Mouse (Mus musculus): ENCODE data around the gene Lsm12. TPM values are rescaled to one million over a fixed set of nuclear protein-coding genes. Genes with fewer than 3 reads are reported as not detected.
A peak's percentile ranks its signal among the peaks of the same experiment; 100 is the strongest.

Lsm12 gene
- polyA plus RNA-seq, 1 experiment = 36.1 TPM

DNA sequence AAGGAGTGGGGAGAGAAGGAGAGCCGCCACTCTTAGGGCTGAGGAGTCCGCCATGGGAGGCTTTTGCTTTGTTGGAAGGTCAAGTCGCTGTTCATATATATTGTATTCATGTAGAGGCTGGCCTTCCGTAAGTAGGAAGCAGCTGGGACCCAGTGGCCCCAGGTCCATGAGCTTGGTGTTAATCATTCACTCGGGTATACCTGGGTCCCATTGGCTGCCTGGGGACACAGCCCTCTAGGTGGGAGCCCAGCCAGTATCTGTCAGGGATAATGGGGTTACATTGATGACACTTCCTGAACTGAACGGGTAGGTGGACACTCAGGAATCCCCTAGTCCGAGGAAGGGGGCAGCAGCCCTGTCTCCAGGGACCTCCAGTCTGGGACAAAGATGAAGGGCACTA, 42.7 kb downstream of the Lsm12 start:
- 76% methylated on average over 7 of the region's 7 CpGs for WGBS
- no peak overlapping the region for H3K27ac ChIP-seq (ENCODE audit: control insufficient read depth, insufficient read depth, low read length)
- no peaks in the 10 kb centered on the region for H3K4me1 ChIP-seq (replicated peaks; ENCODE audit: control insufficient read depth, insufficient read depth, low read length)
- peaks cover 14% of the 10 kb centered on the region for H3K27me3 ChIP-seq (ENCODE audit: control insufficient read depth, insufficient read depth, low read length)
- no peak for DNase-seq
- no peaks in the 10 kb centered on the region for H3K36me3 ChIP-seq (ENCODE audit: control insufficient read depth, insufficient read depth, low read length)
- TF ChIP-seq CTCF (IDR thresholded peaks at IDR 0.05; ENCODE audit: borderline replicate concordance, control insufficient read depth, extremely low read depth, insufficient read depth, low read length, poor library complexity) (no peak), POLR2A (IDR thresholded peaks at IDR 0.05; ENCODE audit: control insufficient read depth, extremely low read depth, insufficient read depth, low read length, poor library complexity) (no peak)
- no peak overlapping the region for H3K4me3 ChIP-seq (ENCODE audit: control insufficient read depth, insufficient read depth, low read length)

DNA sequence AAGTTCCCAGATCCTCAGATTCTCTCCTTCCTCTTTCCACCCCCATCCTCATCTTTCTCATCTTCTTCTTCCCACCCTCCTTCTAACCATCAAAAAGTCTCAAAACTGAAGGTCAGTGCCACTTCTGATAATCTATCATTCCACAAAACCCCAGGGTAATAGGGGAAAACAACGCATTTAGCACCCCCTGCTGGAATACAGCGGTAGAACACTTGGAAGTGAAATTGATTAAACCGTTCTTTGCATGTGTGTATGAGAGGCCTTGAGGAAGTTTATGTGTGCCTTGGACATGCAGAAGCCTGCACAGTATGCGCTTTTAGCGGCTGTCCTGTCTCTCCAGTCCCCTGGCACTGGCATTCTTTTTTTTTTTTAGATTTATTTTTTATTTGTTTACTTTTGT, 44.6 kb downstream of the Lsm12 start:
- no peaks in the 10 kb centered on the region for H3K4me1 ChIP-seq (replicated peaks; ENCODE audit: control insufficient read depth, insufficient read depth, low read length)
- no peak overlapping the region for H3K27ac ChIP-seq (ENCODE audit: control insufficient read depth, insufficient read depth, low read length)
- TF ChIP-seq POLR2A (IDR thresholded peaks at IDR 0.05; ENCODE audit: control insufficient read depth, extremely low read depth, insufficient read depth, low read length, poor library complexity) (no peak), CTCF (IDR thresholded peaks at IDR 0.05; ENCODE audit: borderline replicate concordance, control insufficient read depth, extremely low read depth, insufficient read depth, low read length, poor library complexity) (no peak)
- DNase-seq = peak; percentile 59
- no peak overlapping the region for H3K4me3 ChIP-seq (ENCODE audit: control insufficient read depth, insufficient read depth, low read length)
- 2% methylated on average over 5 of the region's 5 CpGs for WGBS
- no peaks in the 10 kb centered on the region for H3K36me3 ChIP-seq (ENCODE audit: control insufficient read depth, insufficient read depth, low read length)
- H3K27me3 ChIP-seq (ENCODE audit: control insufficient read depth, insufficient read depth, low read length) = peaks cover 8% of the 10 kb centered on the region

DNA sequence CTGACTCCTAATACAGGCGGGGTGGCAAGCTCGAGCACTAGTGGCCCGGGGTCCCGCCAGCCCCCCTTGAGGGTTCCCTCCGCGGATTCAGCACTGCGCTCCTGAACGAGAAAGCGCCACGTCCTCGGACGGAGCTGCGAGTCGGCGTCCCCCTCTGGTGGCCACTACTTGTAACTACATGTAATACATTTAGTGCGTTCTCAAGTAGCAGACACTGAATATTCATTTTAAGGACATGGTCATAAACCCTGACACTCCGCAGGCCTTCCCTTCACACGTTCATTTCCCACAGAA, 46.7 kb downstream of the Lsm12 start:
- DNase-seq = peak; percentile 55
- no peak overlapping the region for H3K4me3 ChIP-seq (ENCODE audit: control insufficient read depth, insufficient read depth, low read length)
- H3K27ac ChIP-seq (ENCODE audit: control insufficient read depth, insufficient read depth, low read length) = no peak overlapping the region
- no peak for TF ChIP-seq POLR2A (IDR thresholded peaks at IDR 0.05; ENCODE audit: control insufficient read depth, extremely low read depth, insufficient read depth, low read length, poor library complexity)
- peak; percentile 81 for TF ChIP-seq CTCF (IDR thresholded peaks at IDR 0.05; ENCODE audit: borderline replicate concordance, control insufficient read depth, extremely low read depth, insufficient read depth, low read length, poor library complexity)
- no peaks in the 10 kb centered on the region for H3K36me3 ChIP-seq (ENCODE audit: control insufficient read depth, insufficient read depth, low read length)
- 1% methylated on average over 18 of the region's 18 CpGs for WGBS
- H3K4me1 ChIP-seq (replicated peaks; ENCODE audit: control insufficient read depth, insufficient read depth, low read length) = no peaks in the 10 kb centered on the region
- H3K27me3 ChIP-seq (ENCODE audit: control insufficient read depth, insufficient read depth, low read length) = no peaks in the 10 kb centered on the region; the same call in 1 of the 2 replicates

DNA sequence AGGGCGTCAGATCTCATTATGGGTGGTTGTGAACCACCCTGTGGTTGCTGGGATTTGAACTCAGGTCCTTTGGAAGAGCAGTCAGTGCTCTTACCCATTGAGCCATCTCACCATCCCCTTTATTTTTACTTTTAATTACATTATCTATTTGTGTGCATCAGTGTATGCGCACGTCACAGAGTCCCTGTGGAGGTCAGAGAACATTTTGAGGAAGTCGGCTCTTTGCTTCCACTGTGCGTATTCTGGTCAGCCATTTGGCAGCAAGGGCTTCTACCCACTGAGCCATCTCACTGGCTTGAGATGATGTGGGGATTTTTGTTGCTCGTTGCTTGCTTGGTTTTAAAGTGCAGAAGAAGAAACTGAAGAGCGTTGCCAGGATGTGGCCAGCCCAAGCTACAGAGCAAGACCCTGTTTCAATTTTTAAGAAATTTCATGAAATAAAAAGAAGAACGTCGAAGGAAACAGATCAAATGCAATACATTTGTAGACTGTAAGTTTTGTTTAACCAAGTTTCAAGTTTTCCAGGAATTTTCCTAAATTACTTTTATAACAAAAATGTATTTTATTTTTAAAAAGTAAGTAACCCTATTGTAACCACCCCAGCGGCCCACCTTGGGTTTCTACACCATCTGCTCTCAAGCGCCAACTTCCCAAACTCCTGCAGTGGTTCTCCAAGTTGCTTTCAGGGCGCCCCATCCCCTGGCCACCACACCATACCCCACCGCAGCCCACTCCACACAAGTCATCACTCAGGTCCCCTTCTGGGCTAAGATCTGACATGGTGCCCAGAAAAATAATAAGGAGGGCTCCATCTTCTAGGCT, 47.3 kb downstream of the Lsm12 start:
- WGBS = 23% methylated on average over 13 of the region's 13 CpGs

DNA sequence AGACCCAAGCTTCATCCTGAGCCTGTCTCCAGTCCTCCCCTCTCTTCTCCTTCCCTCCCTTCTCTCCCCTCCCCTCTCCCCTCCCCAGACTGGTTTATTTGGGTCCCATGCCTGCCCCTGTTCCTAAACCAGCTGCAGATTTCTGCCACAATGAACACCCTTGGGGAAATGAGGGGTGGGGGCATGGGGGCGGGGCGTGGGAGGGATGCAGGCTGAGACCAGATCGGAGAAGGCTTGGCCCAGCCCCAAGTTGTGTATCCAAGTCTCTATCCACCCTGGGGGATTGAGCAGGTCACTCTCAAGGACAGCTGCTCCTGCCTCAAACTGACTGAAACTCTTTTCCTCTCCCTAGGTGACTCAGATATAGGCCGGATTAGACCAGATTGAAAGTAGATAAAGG, 50.6 kb downstream of the Lsm12 start:
- WGBS = 48% methylated on average over 4 of the region's 4 CpGs
- TF ChIP-seq CTCF (IDR thresholded peaks at IDR 0.05; ENCODE audit: borderline replicate concordance, control insufficient read depth, extremely low read depth, insufficient read depth, low read length, poor library complexity) (no peak), POLR2A (IDR thresholded peaks at IDR 0.05; ENCODE audit: control insufficient read depth, extremely low read depth, insufficient read depth, low read length, poor library complexity) (no peak)
- H3K4me3 ChIP-seq (ENCODE audit: control insufficient read depth, insufficient read depth, low read length) = no peak overlapping the region
- H3K27me3 ChIP-seq (ENCODE audit: control insufficient read depth, insufficient read depth, low read length) = no peaks in the 10 kb centered on the region; the same call in 1 of the 2 replicates
- no peak for DNase-seq
- H3K27ac ChIP-seq (ENCODE audit: control insufficient read depth, insufficient read depth, low read length) = no peak overlapping the region
- H3K4me1 ChIP-seq (replicated peaks; ENCODE audit: control insufficient read depth, insufficient read depth, low read length) = no peaks in the 10 kb centered on the region
- no peaks in the 10 kb centered on the region for H3K36me3 ChIP-seq (ENCODE audit: control insufficient read depth, insufficient read depth, low read length)

More for the DNA sequence above, 47.3 kb downstream of the Lsm12 start:
- Histone ChIP-seq H3K27ac (ENCODE audit: control insufficient read depth, insufficient read depth, low read length) (no peak overlapping the region), H3K4me1 (replicated peaks; ENCODE audit: control insufficient read depth, insufficient read depth, low read length) (no peaks in the 10 kb centered on the region), H3K36me3 (ENCODE audit: control insufficient read depth, insufficient read depth, low read length) (no peaks in the 10 kb centered on the region), H3K27me3 (ENCODE audit: control insufficient read depth, insufficient read depth, low read length) (no peaks in the 10 kb centered on the region; the same call in 1 of the 2 replicates), H3K4me3 (ENCODE audit: control insufficient read depth, insufficient read depth, low read length) (no peak overlapping the region)
- no peak for DNase-seq
- TF ChIP-seq POLR2A (IDR thresholded peaks at IDR 0.05; ENCODE audit: control insufficient read depth, extremely low read depth, insufficient read depth, low read length, poor library complexity) (no peak), CTCF (IDR thresholded peaks at IDR 0.05; ENCODE audit: borderline replicate concordance, control insufficient read depth, extremely low read depth, insufficient read depth, low read length, poor library complexity) (no peak)

DNA sequence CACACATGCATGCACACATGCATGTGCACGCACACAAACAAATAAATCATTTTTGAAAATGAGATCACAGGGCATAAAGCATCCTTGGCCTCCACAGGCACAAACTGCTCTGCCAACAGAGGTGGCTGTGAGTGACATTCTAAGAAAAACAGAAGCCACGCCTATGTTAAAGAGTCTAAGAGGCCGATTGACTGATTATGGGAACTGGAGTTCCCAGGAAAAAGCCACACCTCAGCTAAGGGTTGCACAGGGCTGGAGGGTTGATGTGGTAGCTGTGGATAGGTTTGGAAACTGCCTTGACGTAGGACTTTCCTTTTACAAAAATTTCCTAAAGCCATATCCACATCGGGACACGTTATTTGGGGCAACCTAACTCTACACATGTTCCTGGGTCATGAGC, 67.7 kb downstream of the Lsm12 start:
- Histone ChIP-seq H3K27me3 (ENCODE audit: control insufficient read depth, insufficient read depth, low read length) (no peaks in the 10 kb centered on the region), H3K4me1 (replicated peaks; ENCODE audit: control insufficient read depth, insufficient read depth, low read length) (no peaks in the 10 kb centered on the region), H3K36me3 (ENCODE audit: control insufficient read depth, insufficient read depth, low read length) (no peaks in the 10 kb centered on the region), H3K4me3 (ENCODE audit: control insufficient read depth, insufficient read depth, low read length) (no peak overlapping the region), H3K27ac (ENCODE audit: control insufficient read depth, insufficient read depth, low read length) (no peak overlapping the region)
- no peak for DNase-seq
- 83% methylated on average over 6 of the region's 6 CpGs for WGBS
- no peak for TF ChIP-seq POLR2A (IDR thresholded peaks at IDR 0.05; ENCODE audit: control insufficient read depth, extremely low read depth, insufficient read depth, low read length, poor library complexity)
- no peak for TF ChIP-seq CTCF (IDR thresholded peaks at IDR 0.05; ENCODE audit: borderline replicate concordance, control insufficient read depth, extremely low read depth, insufficient read depth, low read length, poor library complexity)

Measured in thymus, adult 2 months (tissue).